Mouse (Mus musculus) thymus, adult 2 months (tissue): ENCODE data around the gene Gal.

Source experiments
- CTCF ChIP-seq: fragments of 200-500 bp; IDR thresholded peaks from 2 replicates; pipeline ENCODE4 v1.5.1; 2012; ENCODE audit warnings: mild to moderate bottlenecking, control low read depth, low read length, moderate library complexity, borderline replicate concordance; ENCODE audit not compliant: control insufficient read depth, poor library complexity, insufficient read depth; ENCODE audit errors: extremely low read depth
- POLR2A ChIP-seq: fragments of 200-500 bp; IDR thresholded peaks from 2 replicates; pipeline ENCODE4 v1.6.1; 2012; ENCODE audit warnings: mild to moderate bottlenecking, low read length, control low read depth, moderate library complexity; ENCODE audit not compliant: control insufficient read depth, poor library complexity, insufficient read depth; ENCODE audit errors: extremely low read depth

- TF ChIP-seq CTCF (no peak), POLR2A (no peak)
These were observed 9.9 kb upstream of the Gal start for GRCm38 (mm10) chr19:3424214-3424613.
